Mouse (Mus musculus) kidney, adult 10 weeks (tissue): Measurements from ENCODE around the gene Ddi1. TPM values are rescaled to one million over a fixed set of nuclear protein-coding genes. Genes with fewer than 3 reads are reported as not detected.

Source experiments
- polyA plus RNA-seq: library from polyadenylated mRNA; stranded (reverse); fragments of 350-450 nt; fragmentation: Illumina TruSeq; extraction: RNeasy Lipid Tissue Mini Kit (QIAGEN cat#74804); gene quantifications from one replicate; pipeline ENCODE4 v1.2.3, GENCODE M21; 2014; ENCODE audit warnings: low read depth, low replicate concordance

Gene Ddi1
- polyA plus RNA-seq = not detected

GRCm38 (mm10) chr9:6269796-6270280 lies at the start of gene Ddi1:
Gene Ddi1 (minus strand): TSS chr9:6269846.

Other genes with a start within 250 kb of the Ddi1 start
- 36.7 TPM for gene Pdgfd, start 101.3 kb downstream of the Ddi1 start, polyA plus RNA-seq